Mouse (Mus musculus) lung, embryonic 15.5 days (tissue): Measurements from ENCODE around the gene Sucnr1. TPM values are rescaled to one million over a fixed set of nuclear protein-coding genes. Genes with fewer than 3 reads are reported as not detected.

Experiments used
- ATAC-seq: fragments of 200-750 bp; cut with Nextera tagmentation; 2 replicates; pipeline ENCODE4 v1.8.0; 2017; ENCODE audit warnings: moderate number of reproducible peaks, borderline replicate concordance; ENCODE audit not compliant: low FRiP score, low TSS enrichment; ENCODE audit errors: extremely low read depth
- H3K27ac ChIP-seq: fragments of 300-500 bp; sonication (generic); 2 replicates; pipeline ENCODE4 v1.5.1; 2015; ENCODE audit warnings: moderate library complexity, mild to moderate bottlenecking, inconsistent platforms
- H3K27me3 ChIP-seq: fragments of 300-500 bp; sonication (generic); 2 replicates; pipeline ENCODE4 v1.6.1; 2015; ENCODE audit warnings: inconsistent platforms
- H3K36me3 ChIP-seq: fragments of 300-500 bp; sonication (generic); 2 replicates; pipeline ENCODE4 v1.6.1; 2015; ENCODE audit warnings: inconsistent platforms
- H3K4me1 ChIP-seq: fragments of 300-500 bp; sonication (generic); 2 replicates; pipeline ENCODE4 v1.6.1; 2015; ENCODE audit warnings: inconsistent platforms
- H3K4me2 ChIP-seq: fragments of 300-500 bp; sonication (generic); 2 replicates; pipeline ENCODE4 v1.6.1; 2015; ENCODE audit warnings: inconsistent platforms, mild to moderate bottlenecking, moderate library complexity
- H3K4me3 ChIP-seq: fragments of 300-500 bp; sonication (generic); 2 replicates; pipeline ENCODE4 v1.5.1; 2015; ENCODE audit warnings: mild to moderate bottlenecking, inconsistent platforms
- H3K9ac ChIP-seq: fragments of 300-500 bp; sonication (generic); 2 replicates; pipeline ENCODE4 v1.6.1; 2015; ENCODE audit warnings: inconsistent platforms
- H3K9me3 ChIP-seq: fragments of 300-500 bp; sonication (generic); 2 replicates; pipeline ENCODE4 v1.6.1; 2016; ENCODE audit warnings: inconsistent platforms
- WGBS: fragments of 180-500 bp; shearing (Covaris S2); methylation state at CpG from one replicate; pipeline ENCODE4 v1.1.7; 2015; 5-methylcytosine and 5-hydroxymethylcytosine counted together
- polyA plus RNA-seq: library from polyadenylated mRNA; unstranded; fragments of >200 nt; fragmentation: Nextera tagmentation; extraction: Ambion mirVana; gene quantifications from 2 replicates; pipeline ENCODE4 v1.2.1, GENCODE M21; 2015

Gene Sucnr1
- polyA plus RNA-seq: 0.16 TPM in 1 of 2 replicates, not detected in the other

DNA sequence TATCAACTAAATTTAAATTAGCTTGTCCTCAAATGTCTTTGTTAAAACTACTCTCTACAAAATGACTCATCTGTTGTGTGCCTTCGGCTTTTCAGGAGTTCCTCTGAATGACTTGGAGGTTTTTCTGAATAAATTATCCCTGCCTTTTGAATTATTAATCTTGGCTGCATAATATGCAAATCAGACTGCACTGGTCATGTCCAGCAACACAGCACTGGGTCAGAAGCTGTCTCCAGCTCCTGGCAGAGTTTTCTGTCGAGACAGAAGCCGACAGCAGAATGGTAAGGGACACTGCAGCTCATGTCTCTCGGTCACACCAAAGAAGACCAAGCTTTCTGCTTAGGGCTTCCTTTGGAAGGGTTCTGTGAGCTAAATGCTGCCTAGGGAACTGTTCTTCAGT, at the start of gene Sucnr1:
Gene Sucnr1, plus strand, starts transcription at position 222 of the 400 bp plus-strand sequence.
- 54% methylated on average over 4 of the region's 4 CpGs for WGBS
- no peak for ATAC-seq
- no peak within 1 kb of the TSS for H3K27ac ChIP-seq

DNA sequence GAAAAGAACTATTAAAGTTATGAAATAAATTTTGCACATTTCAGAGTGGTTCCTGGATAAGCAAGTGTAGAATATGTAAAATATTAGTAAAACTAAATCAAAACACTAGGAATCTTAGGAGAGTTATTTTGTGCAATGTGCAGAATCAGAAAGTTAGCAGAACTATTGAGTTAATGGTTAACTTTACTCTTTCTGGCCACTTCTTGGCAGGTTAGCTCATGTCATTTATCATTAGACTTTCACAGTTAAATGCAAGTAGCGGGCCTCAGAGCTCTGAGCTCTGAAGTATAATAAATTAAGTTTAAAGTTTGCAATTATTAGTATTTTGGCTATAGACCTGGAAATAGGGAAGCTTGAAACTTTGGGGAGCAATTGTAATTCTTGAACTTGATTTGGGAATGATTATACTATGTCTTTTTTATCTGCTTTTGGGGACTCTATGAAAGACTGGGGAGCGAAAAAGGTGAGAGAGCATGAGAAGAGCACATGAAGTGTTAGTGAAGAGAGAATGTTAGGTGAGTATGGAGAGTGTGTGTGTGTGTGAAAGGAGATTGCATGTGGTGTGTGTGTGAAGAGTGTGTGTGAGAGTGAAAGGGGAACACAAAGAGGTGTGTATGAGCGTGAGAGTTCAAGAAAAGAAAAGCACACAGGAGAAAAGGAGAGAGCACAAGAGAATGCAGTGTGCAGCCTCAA, 35.3 kb upstream of the Sucnr1 start:
- H3K27ac ChIP-seq: no peak overlapping the region
- H3K9ac ChIP-seq: no peak overlapping the region
- H3K4me1 ChIP-seq: no peaks in the 10 kb centered on the region
- no peak overlapping the region for H3K4me3 ChIP-seq
- H3K9me3 ChIP-seq: no peaks in the 10 kb centered on the region
- no peaks in the 10 kb centered on the region for H3K27me3 ChIP-seq
- no peaks in the 10 kb centered on the region for H3K36me3 ChIP-seq
- no peak overlapping the region for H3K4me2 ChIP-seq
- ATAC-seq: no peak
- 48% methylated on average over 3 of the region's 3 CpGs for WGBS

More for the DNA sequence above, at the start of gene Sucnr1:
- Histone ChIP-seq H3K4me2 (no peak within 1 kb of the TSS), H3K4me3 (no peak within 1 kb of the TSS), H3K4me1 (peaks cover 12% of the 10 kb centered on the region), H3K9me3 (no peaks in the 10 kb centered on the region), H3K9ac (no peak within 1 kb of the TSS), H3K36me3 (no peaks in the 10 kb centered on the region), H3K27me3 (no peaks in the 10 kb centered on the region)

DNA sequence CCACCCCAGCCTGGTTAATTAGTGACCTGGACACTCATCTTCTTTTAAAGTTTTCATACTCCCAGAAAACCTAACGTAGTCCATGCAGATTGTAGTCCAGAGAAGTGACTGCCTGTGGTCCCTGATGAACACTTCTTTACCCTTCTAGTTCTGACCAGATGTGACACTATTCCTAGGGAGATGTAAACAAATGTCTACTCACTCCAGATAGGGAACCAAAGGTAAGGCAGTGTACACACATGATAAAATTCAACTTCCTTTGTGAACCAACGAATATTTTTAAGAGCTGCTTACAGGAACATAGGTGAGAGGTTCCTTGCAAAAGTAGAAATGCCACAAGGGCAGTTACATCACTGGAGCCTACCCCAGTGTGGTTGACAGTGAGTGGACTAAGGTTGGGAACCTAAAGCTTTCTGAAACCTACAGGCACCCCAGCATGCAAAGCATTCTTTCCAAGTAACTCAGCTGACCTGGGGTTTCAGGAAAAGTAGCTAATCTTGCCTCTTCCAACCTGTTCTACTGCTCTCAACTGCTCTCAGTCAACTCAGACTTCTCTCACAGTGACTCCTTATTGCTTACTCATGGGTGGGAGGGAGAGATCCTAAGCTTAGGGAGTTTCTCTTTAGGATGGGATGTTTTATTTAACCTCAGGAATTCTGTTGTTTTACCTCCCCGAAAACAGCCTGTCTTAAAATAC, 28.3 kb upstream of the Sucnr1 start:
- Histone ChIP-seq H3K4me1 (no peaks in the 10 kb centered on the region), H3K9me3 (no peaks in the 10 kb centered on the region), H3K27me3 (no peaks in the 10 kb centered on the region), H3K9ac (no peak overlapping the region), H3K36me3 (no peaks in the 10 kb centered on the region), H3K4me2 (no peak overlapping the region), H3K27ac (no peak overlapping the region), H3K4me3 (no peak overlapping the region)
- ATAC-seq: no peak
- 55% methylated on average over 3 of the region's 3 CpGs for WGBS

DNA sequence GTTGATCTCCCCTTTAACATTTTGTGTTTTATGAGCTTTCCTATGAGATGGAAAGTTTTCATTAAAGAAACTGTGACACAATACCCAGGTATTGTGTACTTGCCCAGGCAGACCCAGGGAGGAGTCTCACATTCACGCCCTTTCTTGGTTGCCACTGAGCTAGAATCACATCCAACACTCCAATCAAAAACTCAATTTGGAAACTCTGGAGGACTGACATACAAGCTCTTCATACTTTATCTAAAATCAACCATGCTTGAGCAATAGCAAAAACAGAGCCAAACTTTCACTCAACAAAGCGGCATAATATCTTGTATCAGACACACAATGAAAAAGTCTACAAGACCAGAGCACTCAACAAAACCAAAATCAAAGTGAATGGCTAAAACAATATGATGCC, 27.7 kb upstream of the Sucnr1 start:
- Histone ChIP-seq H3K9me3 (no peaks in the 10 kb centered on the region), H3K27ac (no peak overlapping the region), H3K4me1 (no peaks in the 10 kb centered on the region), H3K9ac (no peak overlapping the region), H3K36me3 (no peaks in the 10 kb centered on the region), H3K4me2 (no peak overlapping the region), H3K4me3 (no peak overlapping the region), H3K27me3 (no peaks in the 10 kb centered on the region)
- no peak for ATAC-seq
- 74% methylated on average over 2 of the region's 2 CpGs for WGBS

DNA sequence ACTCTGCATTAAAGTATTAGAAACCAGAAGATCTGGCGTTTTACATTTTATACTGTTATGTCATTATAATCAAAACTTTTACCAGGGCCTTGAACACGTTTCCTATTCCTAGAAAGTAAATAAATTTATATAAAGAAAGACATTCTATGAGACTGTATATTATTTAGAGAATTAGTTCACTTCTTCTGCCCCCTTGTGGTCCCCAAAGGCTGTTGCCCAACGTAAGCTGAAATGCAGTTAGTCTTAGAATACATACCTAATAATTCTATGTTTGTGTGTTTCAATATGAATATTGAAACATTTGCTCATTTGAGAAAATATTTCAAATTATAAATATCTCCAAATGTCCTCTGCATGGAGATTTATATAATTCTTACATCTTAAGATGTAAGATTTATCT, 25.2 kb upstream of the Sucnr1 start:
- WGBS: 22% methylated on average over 3 of the region's 3 CpGs
- Histone ChIP-seq H3K9me3 (no peaks in the 10 kb centered on the region), H3K9ac (no peak overlapping the region), H3K4me1 (no peaks in the 10 kb centered on the region), H3K27ac (no peak overlapping the region), H3K4me2 (no peak overlapping the region), H3K27me3 (no peaks in the 10 kb centered on the region), H3K36me3 (no peaks in the 10 kb centered on the region), H3K4me3 (no peak overlapping the region)
- ATAC-seq: no peak

DNA sequence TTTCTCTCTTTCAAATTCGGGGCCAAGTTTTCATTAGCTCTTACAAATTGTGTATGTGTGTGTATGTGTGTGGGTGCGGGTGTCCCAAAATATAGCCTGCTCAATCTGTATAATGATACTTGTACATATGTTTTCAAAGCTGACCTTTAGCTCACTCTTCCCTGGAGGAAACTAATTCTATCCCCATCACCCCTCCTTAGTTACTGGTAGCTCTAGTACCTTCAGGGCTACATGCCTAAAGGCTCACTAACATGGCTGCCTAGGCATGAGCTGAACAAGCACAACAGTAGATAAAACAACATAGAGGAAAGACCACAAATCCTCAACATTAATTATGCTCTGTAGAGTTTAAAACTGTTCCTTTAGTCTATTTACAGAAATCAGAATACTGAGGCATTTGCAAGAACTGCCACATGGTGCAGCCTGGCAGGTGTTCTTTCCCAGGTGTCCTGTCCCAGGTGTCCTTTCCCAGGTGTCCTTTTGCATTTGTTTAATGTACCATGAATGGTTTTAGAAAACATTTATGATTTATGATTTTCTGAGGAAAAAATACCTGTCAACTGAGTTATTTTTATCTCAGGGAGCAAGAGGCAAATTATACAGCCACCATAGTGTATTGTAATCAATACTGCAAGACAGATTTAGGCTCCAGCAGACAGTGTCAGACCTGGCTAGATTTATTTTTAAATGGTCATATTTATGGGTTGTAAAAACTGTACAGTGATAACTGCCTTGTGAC, 24.4 kb upstream of the Sucnr1 start:
- H3K36me3 ChIP-seq: no peaks in the 10 kb centered on the region

DNA sequence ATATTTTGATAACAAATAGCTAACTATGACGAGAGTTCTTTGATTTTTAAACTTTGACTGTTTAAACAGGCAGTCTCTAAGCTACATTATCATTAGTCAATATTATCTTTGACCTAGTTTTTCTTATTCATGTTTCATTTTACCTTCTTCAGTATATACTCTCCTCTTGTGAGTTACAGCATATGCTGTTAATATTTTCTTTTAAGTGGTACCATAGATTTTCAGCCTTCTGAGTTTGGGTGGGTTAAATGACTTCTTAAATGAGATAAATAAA, 23.9 kb upstream of the Sucnr1 start:
- Histone ChIP-seq H3K4me3 (no peak overlapping the region), H3K9me3 (no peaks in the 10 kb centered on the region), H3K4me1 (no peaks in the 10 kb centered on the region), H3K9ac (no peak overlapping the region), H3K4me2 (no peak overlapping the region), H3K27ac (no peak overlapping the region), H3K36me3 (no peaks in the 10 kb centered on the region), H3K27me3 (no peaks in the 10 kb centered on the region)
- no peak for ATAC-seq
- 32% methylated on average over 1 of the region's 1 CpGs for WGBS

More for the DNA sequence above, 24.4 kb upstream of the Sucnr1 start:
- Histone ChIP-seq H3K27ac (no peak overlapping the region), H3K27me3 (no peaks in the 10 kb centered on the region), H3K4me3 (no peak overlapping the region), H3K9me3 (no peaks in the 10 kb centered on the region), H3K4me1 (no peaks in the 10 kb centered on the region), H3K9ac (no peak overlapping the region), H3K4me2 (no peak overlapping the region)
- no peak for ATAC-seq
- WGBS: 65% methylated on average over 2 of the region's 2 CpGs

DNA sequence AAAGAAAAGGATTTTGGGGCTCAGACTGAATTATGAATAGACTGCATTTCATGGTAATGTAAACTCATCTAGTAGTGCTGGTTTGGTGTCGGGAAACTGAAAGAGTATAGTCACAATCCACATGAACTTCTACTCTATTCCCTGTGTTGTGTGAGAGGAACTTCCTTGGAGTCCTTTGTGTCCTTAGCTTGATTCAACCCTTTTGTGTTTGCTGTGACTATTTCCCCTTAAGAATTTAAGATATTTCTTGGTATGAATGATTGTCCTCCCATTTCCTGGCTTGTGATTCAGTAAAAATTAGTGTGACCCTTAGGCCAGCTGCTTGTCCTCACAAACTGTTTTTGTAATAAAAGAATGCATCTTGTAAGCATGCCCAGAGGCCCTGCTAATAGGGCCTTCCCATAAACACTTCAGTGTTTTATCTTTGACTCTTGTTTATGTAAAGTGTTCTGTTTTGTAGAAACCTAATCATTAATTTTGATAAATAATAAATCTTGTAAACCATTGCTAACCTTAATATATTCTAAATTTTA, 2.7 kb upstream of the Sucnr1 start:
- Histone ChIP-seq H3K4me1 (peaks cover 12% of the 10 kb centered on the region), H3K4me2 (no peak overlapping the region), H3K9me3 (no peaks in the 10 kb centered on the region), H3K4me3 (no peak overlapping the region), H3K27ac (0 out of 2 replicates have a peak overlapping the region, but pooled peaks have one; percentile 47), H3K36me3 (no peaks in the 10 kb centered on the region), H3K9ac (no peak overlapping the region), H3K27me3 (no peaks in the 10 kb centered on the region)
- 54% methylated on average over 1 of the region's 1 CpGs for WGBS
- ATAC-seq: peak; percentile 91; the same call in 1 of the 2 replicates

DNA sequence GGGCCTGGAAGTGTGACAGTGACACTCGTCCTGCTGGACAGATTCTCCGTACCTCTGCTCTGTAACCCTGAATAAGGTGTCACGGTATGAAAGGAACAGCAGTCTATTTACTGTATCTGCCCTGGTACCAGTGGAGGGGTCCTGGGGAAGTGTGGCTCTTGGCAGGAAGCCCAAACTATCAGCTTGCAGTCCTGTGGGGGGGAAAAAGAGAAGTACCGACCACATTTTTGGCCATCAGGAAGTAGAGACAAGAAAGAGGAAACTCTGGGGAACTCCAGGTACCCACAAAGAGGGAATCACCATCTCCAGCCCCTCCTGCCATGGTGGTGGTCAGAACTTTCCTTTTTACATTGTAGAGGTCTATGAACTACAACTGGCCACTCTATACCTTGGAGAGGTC, 1.1 kb upstream of the Sucnr1 start:
- ATAC-seq: peak; percentile 29; the same call in 1 of the 2 replicates
- 26% methylated on average over 4 of the region's 4 CpGs for WGBS
- H3K4me3 ChIP-seq: no peak overlapping the region

DNA sequence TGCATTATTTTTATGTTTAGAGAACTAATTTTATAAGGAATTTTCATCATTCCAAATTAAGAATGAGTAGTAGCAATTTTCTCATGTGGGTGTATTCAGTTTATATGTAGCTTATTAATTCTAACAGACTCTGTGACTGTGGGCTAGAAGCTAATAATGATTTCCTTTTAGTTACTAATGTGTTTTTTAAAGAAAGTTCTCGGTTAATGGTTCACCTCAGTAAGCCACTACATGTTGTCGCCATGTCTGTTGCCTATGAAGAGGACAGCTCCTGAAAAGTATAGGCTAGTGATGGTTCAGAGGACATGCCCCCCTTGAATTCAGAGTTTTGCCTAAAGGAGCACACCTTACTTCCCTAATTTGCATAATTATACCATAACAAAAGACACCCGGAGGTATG, 1.1 kb downstream of the Sucnr1 start:
- no peak overlapping the region for H3K4me3 ChIP-seq
- no peaks in the 10 kb centered on the region for H3K9me3 ChIP-seq
- no peaks in the 10 kb centered on the region for H3K36me3 ChIP-seq
- H3K9ac ChIP-seq: no peak overlapping the region
- ATAC-seq: no peak
- H3K27ac ChIP-seq: no peak overlapping the region
- peaks cover 12% of the 10 kb centered on the region for H3K4me1 ChIP-seq
- H3K27me3 ChIP-seq: no peaks in the 10 kb centered on the region
- H3K4me2 ChIP-seq: no peak overlapping the region
- 90% methylated on average over 3 of the region's 3 CpGs for WGBS

More for the DNA sequence above, 1.1 kb upstream of the Sucnr1 start:
- no peaks in the 10 kb centered on the region for H3K27me3 ChIP-seq
- peaks cover 12% of the 10 kb centered on the region for H3K4me1 ChIP-seq
- no peak overlapping the region for H3K4me2 ChIP-seq
- no peaks in the 10 kb centered on the region for H3K36me3 ChIP-seq
- H3K27ac ChIP-seq: no peak overlapping the region
- H3K9me3 ChIP-seq: no peaks in the 10 kb centered on the region
- H3K9ac ChIP-seq: no peak overlapping the region

DNA sequence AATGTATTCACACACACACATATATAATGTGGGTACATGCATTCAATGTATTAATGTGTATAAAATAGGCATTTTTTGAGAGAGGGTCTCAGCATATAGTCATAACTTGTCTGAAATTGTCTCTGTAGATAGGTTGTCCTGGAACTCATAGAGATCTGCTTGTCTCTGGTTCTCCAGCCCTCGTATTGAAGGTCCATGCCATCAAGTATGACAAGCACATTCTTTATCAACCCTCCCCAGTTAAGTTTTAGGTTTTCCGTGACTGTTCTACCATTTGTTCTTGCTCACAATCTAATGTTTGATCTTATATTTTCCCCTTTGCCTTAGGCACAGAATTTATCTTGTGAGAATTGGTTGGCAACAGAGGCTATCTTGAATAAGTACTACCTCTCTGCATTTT, 4.1 kb downstream of the Sucnr1 start:
- Histone ChIP-seq H3K9ac (no peak overlapping the region), H3K27ac (no peak overlapping the region), H3K4me1 (peaks cover 2% of the 10 kb centered on the region; the same call in 1 of the 2 replicates), H3K4me3 (no peak overlapping the region), H3K4me2 (no peak overlapping the region), H3K36me3 (no peaks in the 10 kb centered on the region), H3K27me3 (no peaks in the 10 kb centered on the region), H3K9me3 (no peaks in the 10 kb centered on the region)
- WGBS: 84% methylated on average over 2 of the region's 2 CpGs
- ATAC-seq: no peak

DNA sequence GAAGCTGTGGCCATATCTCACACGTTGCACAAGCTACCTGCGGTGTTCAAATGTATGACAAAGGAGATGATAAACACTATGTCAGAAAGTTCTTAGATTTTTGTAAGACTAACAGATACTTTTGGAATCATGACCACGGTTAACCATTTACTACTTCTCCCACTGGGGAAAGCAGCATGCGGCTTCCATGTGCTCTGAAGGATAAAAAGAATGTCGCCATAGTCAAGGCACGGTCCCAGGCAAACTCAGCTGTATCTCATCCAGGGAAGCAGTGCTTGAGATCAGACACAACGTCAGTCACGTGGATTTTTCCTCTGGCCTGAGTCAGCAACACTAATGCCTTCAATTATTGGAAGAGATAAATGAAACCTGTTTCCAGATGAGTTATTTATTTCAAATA, 9.7 kb downstream of the Sucnr1 start:
- Histone ChIP-seq H3K9me3 (no peaks in the 10 kb centered on the region), H3K4me1 (no peaks in the 10 kb centered on the region), H3K9ac (no peak overlapping the region), H3K27ac (no peak overlapping the region), H3K4me2 (no peak overlapping the region), H3K4me3 (no peak overlapping the region), H3K27me3 (no peaks in the 10 kb centered on the region), H3K36me3 (no peaks in the 10 kb centered on the region)
- no peak for ATAC-seq
- whole genome bisulfite sequencing: 66% methylated on average over 8 of the region's 8 CpGs
